Mouse (Mus musculus): ENCODE measurements at regions not wholly inside any gene's neighbourhood (a gene's known extent, or its start where the extent isn't known, plus 50 kb on each side); places are given as distances from the start of the nearest gene placed in this dataset.

GRCm38 (mm10) chr4:62755237-62755900 lies 195.7 kb downstream of the Rgs3 start:
- DNase-seq, result peak; percentile 72 to 79

DNA sequence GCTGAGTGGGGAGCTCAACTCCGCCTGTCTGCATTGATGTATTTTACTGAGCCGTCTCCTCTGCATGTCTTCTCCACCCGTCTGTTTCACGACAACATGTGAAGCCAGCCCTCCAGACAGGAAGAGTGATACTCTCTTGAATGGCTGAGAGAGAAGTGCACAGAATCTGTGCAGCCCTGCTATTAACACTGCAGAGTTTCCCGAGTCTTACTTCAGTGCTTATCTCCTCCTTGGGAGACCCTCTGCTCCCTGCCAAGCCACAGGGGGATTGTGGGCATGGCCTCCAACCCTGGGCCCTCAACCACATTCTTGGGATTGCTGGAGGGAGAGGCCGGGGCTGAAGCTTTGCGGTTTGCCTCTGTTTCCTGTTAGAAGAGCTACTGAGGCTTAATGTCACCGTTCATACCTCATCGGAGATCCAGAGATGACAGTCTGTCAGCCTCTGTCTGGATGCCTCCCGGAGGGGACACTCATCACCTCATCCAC lies 197.1 kb downstream of the Rgs3 start:
- no peak for DNase-seq

- DNase-seq, result no peak
Measured at GRCm38 (mm10) chr4:62760748-62761604, 201.3 kb downstream of the Rgs3 start.

GRCm38 (mm10) chr4:62761672-62762071 lies 202.0 kb downstream of the Rgs3 start:
- DNase-seq, result peak; percentile 78 to 95

GRCm38 (mm10) chr4:62763990-62764389 lies 201.4 kb upstream of the Zfp618 start:
- peak; percentile 84 to 91 for DNase-seq

DNA sequence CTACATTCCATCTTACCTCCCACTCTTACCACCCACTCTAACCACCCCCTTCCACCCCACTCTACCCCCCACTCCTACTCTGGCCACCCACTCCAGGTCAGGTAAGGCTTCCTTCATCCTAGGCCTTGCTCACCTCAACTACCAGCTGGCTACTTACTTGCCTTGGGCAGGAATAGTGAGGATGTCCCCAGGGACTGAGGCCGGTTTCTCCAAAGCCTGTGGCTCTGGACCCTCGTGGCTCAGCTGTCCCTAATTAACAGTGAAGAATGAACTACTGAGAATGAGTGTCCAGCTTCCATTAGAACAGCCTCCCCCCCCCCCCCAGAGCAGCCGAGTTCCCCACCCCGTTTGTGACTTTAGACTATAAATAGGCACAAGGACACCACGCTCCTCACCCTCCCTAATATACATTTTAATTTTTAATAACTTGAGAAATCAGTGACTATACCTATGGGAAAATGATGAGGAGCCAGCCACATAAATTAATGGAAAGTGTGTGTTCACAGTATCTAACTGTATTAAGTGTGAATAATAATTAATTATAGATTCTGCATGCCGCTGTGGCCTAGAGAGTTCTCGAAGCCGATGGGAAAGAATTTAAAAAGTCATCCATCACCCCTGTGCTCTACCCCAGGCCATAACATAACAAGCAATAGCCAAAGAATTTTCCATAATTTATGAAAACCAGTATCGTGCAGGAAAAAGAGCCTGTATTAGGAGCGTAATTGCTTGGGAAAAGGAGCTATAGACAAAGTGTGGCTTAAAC lies 195.7 kb upstream of the Zfp618 start:
- DNase-seq, result no peak

DNA sequence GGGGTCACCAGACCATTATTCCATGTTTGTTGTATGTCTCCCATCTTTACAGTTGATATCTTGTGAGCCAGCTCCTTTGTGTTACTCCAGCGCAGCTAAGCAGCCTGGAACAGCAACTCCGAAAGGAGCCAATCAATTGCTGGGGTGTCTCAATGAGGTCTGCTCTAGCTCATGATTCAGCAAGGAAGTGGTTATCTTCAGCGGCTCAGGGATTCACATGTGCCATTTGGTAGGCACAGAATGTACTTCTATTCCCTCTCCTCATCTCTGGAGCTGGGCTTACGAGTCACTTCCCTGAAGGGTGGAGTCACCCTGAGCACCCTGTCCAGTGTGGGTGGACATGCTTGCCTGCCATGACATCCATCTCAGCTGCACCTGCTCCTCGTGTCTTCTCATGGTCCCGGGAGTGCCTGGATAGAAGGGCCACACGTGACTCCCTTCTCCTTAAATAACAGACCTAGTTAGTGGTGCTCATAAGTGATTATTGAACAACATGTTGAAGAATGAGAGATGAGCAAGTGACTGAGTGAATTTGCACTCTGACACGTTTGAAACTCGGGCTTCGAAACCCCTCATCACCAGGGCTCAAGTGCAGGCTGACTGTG lies 190.3 kb upstream of the Zfp618 start:
- DNase-seq, result no peak

GRCm38 (mm10) chr4:62776881-62777280 lies 188.5 kb upstream of the Zfp618 start:
- no peak for DNase-seq

DNA sequence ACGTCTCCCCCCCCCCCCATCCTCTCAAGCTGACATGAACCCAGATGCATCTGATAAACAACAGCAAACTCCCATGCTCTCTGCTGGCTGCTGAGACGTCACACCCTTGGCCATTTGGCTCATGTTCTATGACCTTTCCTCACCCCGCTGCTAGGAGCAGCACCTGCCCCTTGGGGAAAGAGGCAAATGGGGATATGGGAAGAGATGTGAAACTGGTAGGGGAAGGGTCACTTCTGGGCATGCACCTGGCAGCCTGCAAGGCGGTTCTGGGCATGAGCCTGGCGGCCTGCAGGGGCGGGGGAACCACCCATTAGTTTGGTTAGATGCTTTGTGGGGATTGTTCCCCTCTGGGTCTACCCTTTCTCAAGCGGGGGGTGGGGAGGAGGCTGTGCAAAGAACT lies 187.9 kb upstream of the Zfp618 start:
- DNase-seq, result no peak

DNA sequence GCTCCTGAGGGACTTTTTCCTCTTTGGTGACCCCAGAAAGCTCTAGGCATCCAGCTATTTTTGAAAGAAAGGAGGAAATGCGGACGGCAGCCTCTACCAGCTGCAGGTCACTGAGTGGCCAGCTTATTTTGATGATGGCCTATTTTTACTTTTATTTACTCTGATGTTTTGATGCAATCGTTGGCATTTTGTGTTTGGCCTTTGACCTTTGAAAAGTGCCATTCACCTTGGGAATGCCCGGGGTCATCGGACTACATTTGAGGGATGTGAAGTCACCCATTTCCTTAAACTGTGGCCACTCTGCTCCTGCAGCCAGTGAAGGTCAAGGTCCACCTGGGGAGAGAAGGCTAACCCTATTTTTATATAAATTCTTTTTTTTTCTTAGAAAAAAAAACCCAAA lies 186.8 kb upstream of the Zfp618 start:
- no peak for DNase-seq

GRCm38 (mm10) chr4:62780409-62780808 lies 185.0 kb upstream of the Zfp618 start:
- DNase-seq, result peak; percentile 87 to 96

GRCm38 (mm10) chr4:62780837-62781236 lies 184.5 kb upstream of the Zfp618 start:
- DNase-seq, result no peak

- DNase-seq, result no peak
Measured at GRCm38 (mm10) chr4:62781309-62781800, 184.0 kb upstream of the Zfp618 start.

DNA sequence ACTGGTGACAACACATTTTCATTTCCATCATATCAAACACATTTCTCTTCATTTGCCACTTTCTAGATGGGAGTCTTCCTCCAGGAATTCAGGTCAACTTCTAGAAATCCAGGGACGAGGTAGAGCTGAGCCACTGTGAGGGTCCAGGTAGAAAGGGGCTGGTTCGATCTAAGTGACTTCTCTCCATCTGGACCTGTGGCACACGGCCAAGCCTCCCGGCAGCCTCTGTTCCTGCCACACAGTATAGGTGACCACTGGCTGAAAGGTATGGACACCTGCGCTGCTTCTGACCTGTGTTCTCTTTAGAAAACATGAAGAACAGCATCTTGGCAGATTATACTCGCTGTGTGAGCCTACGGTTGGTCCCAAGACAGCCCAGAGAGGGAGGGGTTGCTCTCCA lies 179.7 kb upstream of the Zfp618 start:
- DNase-seq, result no peak

- peak in 1 of 2 experiments; percentile 8 for DNase-seq
Measured at GRCm38 (mm10) chr4:62789696-62790095, 175.7 kb upstream of the Zfp618 start.

DNA sequence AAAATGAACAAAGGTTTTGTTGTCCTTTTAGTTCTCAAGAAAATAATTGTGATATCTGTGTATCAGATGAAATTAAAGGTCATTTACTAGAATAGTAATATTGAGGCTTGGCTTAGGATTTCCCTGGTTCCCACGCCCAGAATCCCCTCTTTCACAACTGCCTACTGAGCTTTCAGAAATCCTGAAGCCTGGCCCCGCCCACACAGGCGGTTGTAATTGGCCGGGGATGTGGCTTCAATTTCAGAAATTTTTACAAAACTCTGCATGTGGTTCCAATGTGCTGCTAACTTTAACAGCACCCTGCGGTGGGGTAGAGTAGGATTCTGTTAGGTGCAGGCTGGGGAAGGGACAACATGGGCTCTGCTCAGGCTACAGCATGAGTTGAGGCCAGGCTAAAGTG lies 171.8 kb upstream of the Zfp618 start:
- no peak for DNase-seq

DNA sequence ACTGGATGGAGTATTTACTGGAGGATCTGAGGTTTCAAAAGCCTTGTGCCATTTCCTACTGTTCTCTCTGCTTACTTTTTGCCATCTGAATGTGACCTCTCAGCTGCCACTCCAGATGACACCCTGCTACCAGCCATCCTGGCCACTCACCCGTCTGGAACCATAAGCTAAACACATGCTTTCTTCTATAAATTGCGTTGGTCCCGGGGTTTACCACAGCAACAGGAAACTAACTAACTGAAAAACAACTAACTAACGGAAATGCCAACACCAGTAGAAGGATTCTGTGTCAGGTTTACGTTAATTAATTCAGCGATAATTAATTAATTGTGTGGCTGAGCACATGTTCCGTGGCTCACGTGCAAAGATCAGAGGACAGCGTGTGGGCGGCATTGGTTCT lies 169.8 kb upstream of the Zfp618 start:
- no peak for DNase-seq

- DNase-seq, result peak in 1 of 2 experiments; percentile 10
Measured at GRCm38 (mm10) chr4:62799923-62800322, 165.4 kb upstream of the Zfp618 start.

DNA sequence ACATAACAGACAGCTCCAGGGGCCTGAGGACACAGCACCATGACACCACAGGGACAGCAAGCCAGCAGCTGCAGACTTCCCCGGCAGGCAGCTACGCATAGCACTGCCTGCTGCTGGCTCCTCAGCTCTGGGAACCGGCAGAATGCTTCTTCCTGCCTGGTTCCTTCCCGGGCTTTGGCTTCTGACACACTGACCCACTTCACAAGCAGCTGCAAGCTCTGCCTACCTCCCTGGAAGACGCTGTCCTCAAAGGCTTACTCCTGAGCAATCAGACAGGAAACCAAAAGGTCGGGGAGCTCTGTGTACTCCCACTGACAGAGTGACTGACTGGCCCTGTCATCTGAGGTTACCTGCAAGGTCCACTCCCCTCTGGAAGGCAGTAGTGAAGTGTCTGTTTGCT lies 159.5 kb upstream of the Zfp618 start:
- DNase-seq, result peak in 1 of 2 experiments; percentile 46

DNA sequence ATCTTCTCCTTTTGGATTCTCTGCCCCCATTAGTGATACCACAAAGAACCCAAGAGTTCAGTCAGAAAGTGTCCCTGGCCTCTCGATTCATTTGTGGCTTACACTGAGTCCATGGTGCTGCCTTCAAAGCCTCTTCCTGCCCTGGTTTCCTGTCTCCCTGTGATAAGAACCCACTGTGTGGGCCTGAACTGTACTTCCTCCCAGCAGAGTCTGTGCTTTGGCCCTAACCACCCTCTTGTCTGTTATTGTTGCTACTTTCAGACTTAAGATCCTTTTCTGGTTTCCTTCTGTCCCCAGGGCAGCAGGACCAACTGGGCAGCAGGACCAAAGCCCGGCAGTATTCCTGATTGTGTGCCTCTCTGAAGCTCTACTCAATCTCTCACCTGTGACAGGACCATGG lies 158.6 kb upstream of the Zfp618 start:
- peak in 1 of 2 experiments; percentile 11 for DNase-seq

- no peak for DNase-seq
Measured at GRCm38 (mm10) chr4:62807926-62808552, 157.3 kb upstream of the Zfp618 start.

DNA sequence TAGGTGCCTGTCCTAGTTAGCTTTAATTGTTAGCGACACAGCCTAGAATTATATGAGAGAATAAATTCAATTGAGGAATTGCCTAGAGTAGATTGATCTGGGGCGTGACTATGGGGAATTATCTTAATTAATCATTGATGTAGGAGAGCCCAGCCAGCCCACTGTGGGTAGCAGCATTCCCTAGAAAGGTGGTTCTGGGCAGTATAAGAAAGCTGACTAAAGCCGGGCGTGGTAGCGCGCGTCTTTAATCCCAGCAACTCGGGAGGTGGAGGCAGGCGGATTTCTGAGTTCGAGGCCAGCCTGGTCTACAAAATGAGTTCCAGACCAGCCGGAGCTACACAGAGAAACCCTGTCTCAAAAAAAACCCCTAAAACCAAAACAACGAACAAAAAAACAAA lies 156.8 kb upstream of the Zfp618 start:
- DNase-seq, result peak in 1 of 2 experiments; percentile 7

All from kidney, postnatal 25 days (tissue).